Mouse (Mus musculus): ENCODE data around the gene Vps33b. TPM values are rescaled to one million over a fixed set of nuclear protein-coding genes. Genes with fewer than 3 reads are reported as not detected.

Vps33b gene
- total RNA-seq, 2 experiments from 2014 or later: 22.9 to 26.3 TPM

- peak; percentile 51 to 81 for DNase-seq (ENCODE audit: extremely low spot score in 1 of 2, low spot score in 2 of 2)
- intact Hi-C loops (cut with DNase I): loop anchor here (5.0 kb wide), 1 partner anchor 37 kb away; no protein-coding TSS in a partner anchor
Observed at GRCm38 (mm10) chr7:80340793-80341192, 71.3 kb downstream of the Vps33b start, which contains the start of gene Unc45a. Unc45a (minus strand) TSS chr7:80341005.

Other genes starting within 250 kb of the Vps33b start
- gene Zfp710, start 244.8 kb upstream of the Vps33b start, total RNA-seq (2021): 10 to 100 TPM; 15.8 to 16.7 TPM
- 10 to 100 TPM; 44.8 to 45.6 TPM for gene Idh2, start 154.3 kb upstream of the Vps33b start, total RNA-seq (2021)
- 10 to 100 TPM; 23.5 to 23.7 TPM for gene Sema4b, start 82.8 kb upstream of the Vps33b start, total RNA-seq (2021)
- 10 to 100 TPM; 19.4 to 21.2 TPM for gene Cib1, start 36.8 kb upstream of the Vps33b start, total RNA-seq (2021)
- 1 to 10 TPM; 6.0 to 7.0 TPM for gene Gdpgp1, start 36.8 kb upstream of the Vps33b start, total RNA-seq (2021)
- 1 to 10 TPM; 1.3 to 2.2 TPM for gene Ttll13, start 23.3 kb upstream of the Vps33b start, total RNA-seq (2021)
- gene Ngrn, start 8.4 kb upstream of the Vps33b start, total RNA-seq (2021): 10 to 100 TPM; 43.9 to 46.8 TPM
- 1 to 10 TPM; 5.1 to 8.8 TPM for gene Prc1, start 24.8 kb downstream of the Vps33b start, total RNA-seq (2021)
- gene Rccd1, start 54.8 kb downstream of the Vps33b start, total RNA-seq (2021): 10 to 100 TPM; 15.7 to 20.8 TPM
- 10 to 100 TPM; 52.5 to 54.1 TPM for gene Unc45a, start 71.4 kb downstream of the Vps33b start, total RNA-seq (2021)
- gene Hddc3, start 73.5 kb downstream of the Vps33b start, total RNA-seq (2021): 10 to 100 TPM; 38.3 to 45.8 TPM
- gene Man2a2, start 101.7 kb downstream of the Vps33b start, total RNA-seq (2021): 100 to 1,000 TPM; 106 to 108 TPM
- gene Fes, start 118.3 kb downstream of the Vps33b start, total RNA-seq (2021): 1 to 10 TPM; 4.7 to 5.3 TPM
- gene Furin, start 135.8 kb downstream of the Vps33b start, total RNA-seq (2021): 10 to 100 TPM; 44.8 TPM